Mouse (Mus musculus) small intestine, adult 2 months (tissue): ENCODE data around the gene Klf3.

Experiments
- CTCF ChIP-seq: fragments of 200-500 bp; IDR thresholded peaks from 2 replicates; pipeline ENCODE4 v1.5.1; 2012; ENCODE audit warnings: low read depth, mild to moderate bottlenecking, control low read depth, inconsistent platforms, low read length, moderate library complexity, mixed read lengths; ENCODE audit not compliant: insufficient replicate concordance, insufficient read length; ENCODE audit errors: extremely low read depth
- POLR2A ChIP-seq: fragments of 200-500 bp; IDR thresholded peaks from 2 replicates; pipeline ENCODE4 v1.6.1; 2012; ENCODE audit warnings: low read depth, mild to moderate bottlenecking, control low read depth, inconsistent platforms, low read length, moderate library complexity

DNA sequence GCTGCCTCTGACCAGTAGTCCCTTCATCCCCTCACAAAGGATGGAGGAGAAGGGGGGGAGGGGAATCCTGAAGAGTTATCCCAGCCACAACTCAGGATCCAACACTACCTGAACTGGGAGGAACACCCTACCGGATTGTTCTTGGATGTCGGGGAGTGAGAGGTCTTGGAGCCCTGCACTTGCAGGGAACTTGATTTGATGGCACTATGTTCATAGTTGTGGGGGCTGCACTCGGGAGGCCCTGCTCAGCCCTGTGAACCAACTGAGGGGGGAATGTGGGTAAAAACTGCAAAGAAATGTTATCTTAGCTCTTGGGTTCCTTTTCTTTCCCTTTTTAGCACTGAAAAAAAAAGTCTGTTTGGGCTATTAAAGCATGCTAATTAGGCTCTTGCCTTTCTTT lies 27.6 kb downstream of the Klf3 start:
- TF ChIP-seq POLR2A, result no peak
- no peak for TF ChIP-seq CTCF
